Mouse (Mus musculus): ENCODE data around the gene Ppp1cb. TPM values are rescaled to one million over a fixed set of nuclear protein-coding genes. Genes with fewer than 3 reads are reported as not detected.
"Not testable (repeated sequence)": the region's sequence is repeated elsewhere in the genome, so short reads cannot be mapped to it uniquely, and the experiment has no call there.

Ppp1cb gene
- polyA plus RNA-seq, 1 experiment from 2014 or later: 246 TPM

DNA sequence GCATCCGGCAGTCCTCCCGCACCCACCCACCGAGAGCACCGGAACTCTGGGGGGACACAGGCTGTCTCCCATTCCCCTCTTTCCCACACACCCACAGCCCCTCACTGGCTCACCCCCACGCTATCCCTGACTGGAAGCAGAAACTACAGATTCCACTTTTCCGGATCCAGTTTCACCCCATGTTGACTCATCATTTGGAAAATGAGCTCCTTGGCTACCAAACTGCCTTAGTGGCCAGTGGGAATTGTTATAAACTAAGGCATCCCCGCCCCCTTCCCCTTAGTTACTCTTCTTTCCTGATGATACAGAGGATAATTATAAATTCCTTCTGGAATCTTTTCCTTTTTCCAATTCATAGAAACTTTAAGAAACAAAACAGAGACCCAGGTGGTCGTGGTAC lies 34.2 kb upstream of the Ppp1cb start:
- no peak overlapping the region for H3K9ac ChIP-seq
- no peaks in the 10 kb centered on the region for H3K27me3 ChIP-seq
- H3K4me3 ChIP-seq: no peak overlapping the region
- ATAC-seq: no peak
- H3K4me2 ChIP-seq: no peak overlapping the region
- no peaks in the 10 kb centered on the region for H3K36me3 ChIP-seq (ENCODE audit: poor library complexity, severe bottlenecking)
- H3K27ac ChIP-seq: no peak overlapping the region
- no peaks in the 10 kb centered on the region for H3K9me3 ChIP-seq (replicated peaks)
- 95% methylated on average over 8 of the region's 8 CpGs for WGBS
- H3K4me1 ChIP-seq: peaks cover 7% of the 10 kb centered on the region; the same call in 1 of the 2 replicates

GRCm38 (mm10) chr5:32425485-32426171 lies 33.0 kb upstream of the Ppp1cb start:
- Histone ChIP-seq H3K4me2 (no peak overlapping the region), H3K36me3 (ENCODE audit: poor library complexity, severe bottlenecking) (no peaks in the 10 kb centered on the region), H3K9me3 (replicated peaks) (no peaks in the 10 kb centered on the region), H3K4me1 (peaks cover 7% of the 10 kb centered on the region; the same call in 1 of the 2 replicates), H3K27me3 (no peaks in the 10 kb centered on the region), H3K9ac (no peak overlapping the region), H3K4me3 (no peak overlapping the region), H3K27ac (no peak overlapping the region)
- WGBS: 71% methylated on average over 14 of the region's 14 CpGs
- no peak for ATAC-seq

GRCm38 (mm10) chr5:32430399-32430798 lies 28.2 kb upstream of the Ppp1cb start:
- H3K36me3 ChIP-seq (ENCODE audit: poor library complexity, severe bottlenecking): no peaks in the 10 kb centered on the region
- no peak overlapping the region for H3K4me3 ChIP-seq
- no peak for ATAC-seq
- H3K27ac ChIP-seq: no peak overlapping the region
- 100% methylated on average over 1 of the region's 1 CpGs for WGBS
- no peaks in the 10 kb centered on the region for H3K27me3 ChIP-seq
- no peak overlapping the region for H3K4me2 ChIP-seq
- H3K4me1 ChIP-seq: no peaks in the 10 kb centered on the region
- no peaks in the 10 kb centered on the region for H3K9me3 ChIP-seq (replicated peaks)
- H3K9ac ChIP-seq: no peak overlapping the region

- not testable (repeated sequence) for H3K36me3 ChIP-seq (ENCODE audit: poor library complexity, severe bottlenecking); H3K9ac ChIP-seq
- 87% methylated on average over 3 of the region's 3 CpGs for WGBS
These were observed 24.3 kb upstream of the Ppp1cb start for GRCm38 (mm10) chr5:32434346-32434745.

GRCm38 (mm10) chr5:32435612-32436011 lies 23.0 kb upstream of the Ppp1cb start:
- H3K27ac ChIP-seq: no peak overlapping the region
- no peak overlapping the region for H3K4me3 ChIP-seq
- no peaks in the 10 kb centered on the region for H3K4me1 ChIP-seq
- no peaks in the 10 kb centered on the region for H3K36me3 ChIP-seq (ENCODE audit: poor library complexity, severe bottlenecking)
- 92% methylated on average over 3 of the region's 3 CpGs for WGBS
- no peaks in the 10 kb centered on the region for H3K9me3 ChIP-seq (replicated peaks)
- H3K27me3 ChIP-seq: no peaks in the 10 kb centered on the region
- no peak for ATAC-seq
- no peak overlapping the region for H3K9ac ChIP-seq
- no peak overlapping the region for H3K4me2 ChIP-seq

More at GRCm38 (mm10) chr5:32434346-32434745, 24.3 kb upstream of the Ppp1cb start:
- ATAC-seq; H3K9me3 ChIP-seq (replicated peaks); H3K4me3 ChIP-seq; H3K27me3 ChIP-seq; H3K27ac ChIP-seq; H3K4me1 ChIP-seq; H3K4me2 ChIP-seq: not testable (repeated sequence)

- Histone ChIP-seq H3K27ac (no peak overlapping the region), H3K27me3 (no peaks in the 10 kb centered on the region), H3K4me1 (no peaks in the 10 kb centered on the region), H3K36me3 (ENCODE audit: poor library complexity, severe bottlenecking) (no peaks in the 10 kb centered on the region), H3K9ac (no peak overlapping the region), H3K4me3 (no peak overlapping the region), H3K4me2 (no peak overlapping the region), H3K9me3 (replicated peaks) (no peaks in the 10 kb centered on the region)
- 22% methylated on average over 4 of the region's 5 CpGs for WGBS
- no peak for ATAC-seq
These were observed 20.6 kb upstream of the Ppp1cb start for GRCm38 (mm10) chr5:32437901-32438563.

- H3K36me3 ChIP-seq (ENCODE audit: poor library complexity, severe bottlenecking): no peaks in the 10 kb centered on the region
- H3K9me3 ChIP-seq (replicated peaks): no peaks in the 10 kb centered on the region
- H3K4me1 ChIP-seq: no peaks in the 10 kb centered on the region
- no peak overlapping the region for H3K27ac ChIP-seq
- ATAC-seq: no peak
- H3K9ac ChIP-seq: no peak overlapping the region
- 52% methylated on average over 2 of the region's 2 CpGs for WGBS
- no peak overlapping the region for H3K4me3 ChIP-seq
- no peaks in the 10 kb centered on the region for H3K27me3 ChIP-seq
- no peak overlapping the region for H3K4me2 ChIP-seq
These were observed 20.1 kb upstream of the Ppp1cb start for GRCm38 (mm10) chr5:32438564-32438922.

- 88% methylated on average over 3 of the region's 3 CpGs for WGBS
- Histone ChIP-seq H3K27me3 (no peaks in the 10 kb centered on the region), H3K36me3 (ENCODE audit: poor library complexity, severe bottlenecking) (no peaks in the 10 kb centered on the region), H3K4me3 (no peak overlapping the region), H3K4me1 (0 out of 2 replicates have a peak, but pooled peaks cover 6% of the 10 kb centered on the region), H3K9ac (no peak overlapping the region), H3K27ac (no peak overlapping the region), H3K9me3 (replicated peaks) (no peaks in the 10 kb centered on the region), H3K4me2 (no peak overlapping the region)
- ATAC-seq: no peak
These were observed 17.3 kb upstream of the Ppp1cb start for GRCm38 (mm10) chr5:32441336-32441735.

DNA sequence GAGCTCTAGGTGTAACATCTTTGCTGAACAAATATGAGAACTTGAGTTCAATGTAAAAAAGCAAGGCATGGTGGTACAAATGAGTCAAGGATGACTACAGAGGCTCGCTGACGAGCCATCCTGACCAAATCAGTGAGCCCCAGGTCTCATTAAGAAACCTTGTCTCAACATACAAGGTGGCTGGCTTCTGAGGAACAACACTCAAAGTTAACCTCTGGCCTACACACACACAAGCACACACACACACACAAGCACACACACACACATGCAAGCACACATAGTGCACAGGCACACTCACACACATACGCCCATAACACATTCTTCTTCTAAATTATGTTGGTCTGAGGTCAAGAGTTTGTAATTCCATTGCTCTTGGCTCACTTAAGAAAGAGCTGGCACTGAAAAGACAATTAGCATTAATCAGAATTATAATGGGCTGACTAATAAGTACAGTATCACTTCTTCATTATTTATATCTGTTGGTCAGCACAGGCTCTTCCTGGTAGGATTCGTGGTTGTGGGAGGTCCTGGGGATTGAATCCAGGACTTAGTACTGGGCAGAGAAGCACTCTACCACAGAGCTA lies 16.6 kb upstream of the Ppp1cb start:
- no peak for ATAC-seq
- H3K4me2 ChIP-seq: no peak overlapping the region
- H3K9ac ChIP-seq: no peak overlapping the region
- 91% methylated on average over 4 of the region's 4 CpGs for WGBS
- H3K36me3 ChIP-seq (ENCODE audit: poor library complexity, severe bottlenecking): no peaks in the 10 kb centered on the region
- H3K4me1 ChIP-seq: 0 out of 2 replicates have a peak, but pooled peaks cover 6% of the 10 kb centered on the region
- no peaks in the 10 kb centered on the region for H3K27me3 ChIP-seq
- H3K9me3 ChIP-seq (replicated peaks): no peaks in the 10 kb centered on the region
- H3K27ac ChIP-seq: no peak overlapping the region
- H3K4me3 ChIP-seq: no peak overlapping the region

DNA sequence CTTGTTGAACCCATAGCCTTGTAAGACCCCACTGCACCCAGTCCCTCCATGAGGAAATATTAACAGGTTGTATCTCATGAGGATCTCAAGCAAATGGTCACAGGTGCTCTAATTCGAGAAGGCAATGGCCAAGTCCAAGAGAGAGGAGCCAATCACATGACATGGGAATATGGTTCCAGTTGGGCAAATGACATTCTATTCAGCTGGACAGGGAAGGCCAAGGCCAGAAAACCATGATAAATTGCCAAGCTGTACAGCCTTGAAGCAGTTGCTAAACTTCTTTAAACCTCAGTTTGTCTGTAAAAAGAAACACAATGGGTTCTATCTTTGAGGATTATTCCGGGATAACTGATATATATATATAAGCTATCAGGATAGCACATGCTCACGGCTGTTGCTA lies 14.7 kb upstream of the Ppp1cb start:
- Histone ChIP-seq H3K9me3 (replicated peaks) (no peaks in the 10 kb centered on the region), H3K36me3 (ENCODE audit: poor library complexity, severe bottlenecking) (no peaks in the 10 kb centered on the region), H3K27ac (no peak overlapping the region), H3K27me3 (no peaks in the 10 kb centered on the region), H3K4me3 (no peak overlapping the region), H3K9ac (no peak overlapping the region), H3K4me1 (0 out of 2 replicates have a peak, but pooled peaks cover 6% of the 10 kb centered on the region), H3K4me2 (no peak overlapping the region)
- ATAC-seq: no peak
- 93% methylated on average over 3 of the region's 3 CpGs for WGBS

GRCm38 (mm10) chr5:32445287-32445921 lies 13.2 kb upstream of the Ppp1cb start:
- Histone ChIP-seq H3K27ac (no peak overlapping the region), H3K4me3 (no peak overlapping the region), H3K4me1 (0 out of 2 replicates have a peak, but pooled peaks cover 6% of the 10 kb centered on the region), H3K36me3 (ENCODE audit: poor library complexity, severe bottlenecking) (no peaks in the 10 kb centered on the region), H3K27me3 (no peaks in the 10 kb centered on the region), H3K9me3 (replicated peaks) (no peaks in the 10 kb centered on the region), H3K9ac (no peak overlapping the region), H3K4me2 (no peak overlapping the region)
- peak; percentile 74 for ATAC-seq
- WGBS: 30% methylated on average over 11 of the region's 11 CpGs

- Histone ChIP-seq H3K27ac (no peak overlapping the region), H3K9me3 (replicated peaks) (no peaks in the 10 kb centered on the region), H3K4me1 (0 out of 2 replicates have a peak, but pooled peaks cover 6% of the 10 kb centered on the region), H3K36me3 (ENCODE audit: poor library complexity, severe bottlenecking) (no peaks in the 10 kb centered on the region), H3K9ac (no peak overlapping the region), H3K4me2 (no peak overlapping the region), H3K27me3 (no peaks in the 10 kb centered on the region), H3K4me3 (no peak overlapping the region)
- 37% methylated on average over 5 of the region's 5 CpGs for WGBS
- no peak for ATAC-seq
These were observed 12.2 kb upstream of the Ppp1cb start for GRCm38 (mm10) chr5:32446394-32446793.
